8 mouse cellular contexts compared by ENCODE assay signal in genomic region chr11:101626995-101627856, GRCm38 (mm10). TPM values are rescaled to one million over a fixed set of nuclear protein-coding genes. Genes with fewer than 3 reads are reported as not detected.
DNase-seq lines count a peak whose midpoint lies in the region; ATAC-seq and TF ChIP-seq lines count a peak whose summit lies in the region.

Gene Rdm1 (plus strand): TSS chr11:101627195.

- TF ChIP-seq CTCF in gastrocnemius, adult 2 months (IDR thresholded peaks at IDR 0.05), result no peak
- TF ChIP-seq CTCF in hindbrain, postnatal 0 days (IDR thresholded peaks at IDR 0.05; ENCODE audit: low read depth), result no peak

- peak; percentile 90 for DNase-seq in gastrocnemius, adult 2 months
- DNase-seq in hindbrain, postnatal 0 days (ENCODE audit: low spot score), result peak; percentile 90
- DNase-seq in left cerebral cortex, adult 9 months (ENCODE audit: low spot score in 2 of 2), result peak; percentile 59 to 80
- peak; percentile 78 for DNase-seq in right cerebral cortex, postnatal 25 days
- DNase-seq in urinary bladder, postnatal 4 days (ENCODE audit: low spot score in 2 of 2), result peak; percentile 74 to 77

- intact Hi-C loops in gastrocnemius, adult 2 months (cut with DNase I), result loop anchor here (2.0 kb wide), 1 partner anchor 18 kb away; no protein-coding TSS in a partner anchor

- peak within 1 kb of the TSS; percentile 94 for H3K4me3 ChIP-seq in gastrocnemius, adult 2 months
- peak within 1 kb of the TSS; percentile 55 for H3K4me3 ChIP-seq in hindbrain, postnatal 0 days (ENCODE audit: low read length)

- H3K4me2 ChIP-seq in hindbrain, postnatal 0 days (ENCODE audit: low read depth, low read length), result peak within 1 kb of the TSS; percentile 86

- H3K36me3 ChIP-seq in hindbrain, postnatal 0 days (ENCODE audit: insufficient read depth, low read length), result no peaks in the 10 kb centered on the region

- H3K27me3 ChIP-seq in hindbrain, postnatal 0 days (ENCODE audit: insufficient read depth, low read length), result no peaks in the 10 kb centered on the region

- peak within 1 kb of the TSS; percentile 93 for H3K27ac ChIP-seq in gastrocnemius, adult 2 months
- peak within 1 kb of the TSS; percentile 94 for H3K27ac ChIP-seq in hindbrain, postnatal 0 days

- peak; percentile 69 for ATAC-seq in activated CD4-positive, CD25-positive, alpha-beta regulatory T cell, adult 4 months
- ATAC-seq in common myeloid progenitor, adult 5-6 weeks (replicated peaks; ENCODE audit: low read depth, poor library complexity, severe bottlenecking), result peak; percentile 66
- ATAC-seq in hindbrain, postnatal 0 days, result peak; percentile 92
- ATAC-seq in megakaryocyte progenitor cell, adult 5-6 weeks (replicated peaks; ENCODE audit: poor library complexity), result peak; percentile 66

- no peaks in the 10 kb centered on the region for H3K9me3 ChIP-seq in hindbrain, postnatal 0 days (ENCODE audit: low read length)

- whole genome bisulfite sequencing in hindbrain, postnatal 0 days, result under 1% methylated on average over 33 of the region's 34 CpGs

- H3K9ac ChIP-seq in hindbrain, postnatal 0 days (replicated peaks; ENCODE audit: low read length), result peak within 1 kb of the TSS; percentile 50

- H3K4me1 ChIP-seq in hindbrain, postnatal 0 days (ENCODE audit: insufficient read depth, low read length), result peaks cover 5% of the 10 kb centered on the region; the same call in 1 of the 2 replicates

RNA-seq across cellular contexts. Expression of gene Rdm1, which starts in this region (rescaled TPM):
- 100 to 1,000 TPM in 1 of 2 experiments, 10 to 100 TPM in 1; 65.1 to 101 TPM for polyA plus RNA-seq in activated CD4-positive, CD25-positive, alpha-beta regulatory T cell, adult 4 months (2017; shearing (Covaris generic))
- 11.0 and 14.9 TPM in 2 replicates for total RNA-seq in common myeloid progenitor, adult 5-6 weeks (2017)
- total RNA-seq in gastrocnemius, adult 2 months (2021), result 10 to 100 TPM; 24.2 to 27.4 TPM
- 12.4 and 15.2 TPM in 2 replicates for total RNA-seq in hindbrain, postnatal 0 days (2014; rRNA removed)
- 13.8 and 15.9 TPM in 2 replicates for polyA plus RNA-seq in hindbrain, postnatal 0 days (2015; fragmentation: Nextera tagmentation; extraction: Ambion mirVana)
- 9.8 and 12.7 TPM in 2 replicates for total RNA-seq in megakaryocyte progenitor cell, adult 5-6 weeks (2015)
- total RNA-seq in megakaryocyte progenitor cell, adult 5-6 weeks (2017), result 13.2 and 13.7 TPM in 2 replicates

Comparison
In these comparisons a context has a peak if more than half of its experiments do, and no peak if none do; other contexts are left out.
1. Peak in every context shown above with its lines: DNase-seq, ATAC-seq, H3K4me3 ChIP-seq and H3K27ac ChIP-seq.